ENCODE assay signal across 18 mouse cellular contexts in genomic region chr9:90277884-90278283, GRCm38 (mm10).
"Had no signal": no experiment of that assay in that cellular context is flagged by ENCODE, and none has a peak within 500 bp of the region (broad histone marks: within the 10 kb centered on the region; RNA-seq: fewer than 3 reads in every experiment).

No protein-coding gene starts in this region.

- H3K27me3 ChIP-seq: limb, embryonic 13.5 days; lung, embryonic 15.5 days; megakaryocyte, embryonic 14.5 days; midbrain, embryonic 15.5 days; neural tube, embryonic 12.5 days had no signal

- H3K27ac ChIP-seq: layer of hippocampus, adult 2 months; limb, embryonic 13.5 days; lung, embryonic 15.5 days; macrophage; midbrain, embryonic 15.5 days; neural tube, embryonic 12.5 days had no signal

- DNase-seq: kidney, adult 18-20 months; kidney, postnatal 10 days; kidney, postnatal 4 days; lung, postnatal 14 days; retina, postnatal 1 day; right cerebral cortex, postnatal 4 days; spleen, adult 18-20 months; thymus, adult 18-20 months; thymus, postnatal 25 days had no signal

- H3K4me3 ChIP-seq: layer of hippocampus, adult 2 months; limb, embryonic 13.5 days; lung, embryonic 15.5 days; megakaryocyte, embryonic 14.5 days; midbrain, embryonic 15.5 days; neural tube, embryonic 12.5 days had no signal

- H3K4me1 ChIP-seq: limb, embryonic 13.5 days; midbrain, embryonic 15.5 days; neural tube, embryonic 12.5 days had no signal

- H3K36me3 ChIP-seq: limb, embryonic 13.5 days; lung, embryonic 15.5 days; midbrain, embryonic 15.5 days; neural tube, embryonic 12.5 days had no signal

- H3K9me3 ChIP-seq: limb, embryonic 13.5 days; lung, embryonic 15.5 days; megakaryocyte, embryonic 14.5 days; midbrain, embryonic 15.5 days; neural tube, embryonic 12.5 days had no signal

- H3K4me2 ChIP-seq: limb, embryonic 13.5 days; liver, embryonic 11.5 days; lung, embryonic 15.5 days; midbrain, embryonic 11.5 days; midbrain, embryonic 15.5 days; neural tube, embryonic 12.5 days had no signal

- ATAC-seq: midbrain, embryonic 15.5 days had no signal

- H3K9ac ChIP-seq: limb, embryonic 13.5 days; lung, embryonic 15.5 days; midbrain, embryonic 15.5 days; neural tube, embryonic 12.5 days had no signal
